Mouse (Mus musculus) lung, postnatal 4 days (tissue): ENCODE data around the gene Ptprg.
"Not testable (repeated sequence)": the region's sequence is repeated elsewhere in the genome, so short reads cannot be mapped to it uniquely, and the experiment has no call there.

Source experiments
- DNase-seq, 2 experiments: peaks; one replicate each; pipeline ENCODE4 v3.0.0; 2021

Ptprg gene

GRCm38 (mm10) chr14:11902794-11903193, 349.5 kb downstream of the Ptprg start:
- DNase-seq = no peak

- DNase-seq = no peak
Observed at GRCm38 (mm10) chr14:11906130-11906675, 352.9 kb downstream of the Ptprg start.

- DNase-seq = no peak
Observed at GRCm38 (mm10) chr14:11912253-11912652, 358.9 kb downstream of the Ptprg start.

GRCm38 (mm10) chr14:11917225-11917624, 363.9 kb downstream of the Ptprg start:
- no peak for DNase-seq

DNA sequence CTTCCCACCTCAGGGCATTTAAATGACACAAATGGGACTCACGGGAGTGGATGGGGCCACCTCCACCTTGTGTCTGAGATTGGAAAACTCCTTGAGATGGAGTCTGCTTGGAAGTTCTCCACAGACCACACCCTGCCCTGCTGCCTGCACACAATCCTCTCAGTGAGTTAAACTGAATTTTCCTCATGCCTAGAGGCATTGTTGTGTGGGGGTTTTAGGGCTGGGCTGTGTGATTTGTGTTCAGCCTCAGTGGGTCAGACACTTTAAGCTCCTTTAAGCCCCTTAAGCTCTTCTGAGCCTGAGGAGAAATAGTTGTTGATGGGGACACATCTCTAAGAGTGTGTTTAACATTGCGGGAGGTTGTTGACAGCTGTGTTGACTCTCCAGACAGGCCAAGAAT, 375.2 kb downstream of the Ptprg start:
- DNase-seq = no peak

GRCm38 (mm10) chr14:11932517-11932916, 379.2 kb downstream of the Ptprg start:
- no peak for DNase-seq

DNA sequence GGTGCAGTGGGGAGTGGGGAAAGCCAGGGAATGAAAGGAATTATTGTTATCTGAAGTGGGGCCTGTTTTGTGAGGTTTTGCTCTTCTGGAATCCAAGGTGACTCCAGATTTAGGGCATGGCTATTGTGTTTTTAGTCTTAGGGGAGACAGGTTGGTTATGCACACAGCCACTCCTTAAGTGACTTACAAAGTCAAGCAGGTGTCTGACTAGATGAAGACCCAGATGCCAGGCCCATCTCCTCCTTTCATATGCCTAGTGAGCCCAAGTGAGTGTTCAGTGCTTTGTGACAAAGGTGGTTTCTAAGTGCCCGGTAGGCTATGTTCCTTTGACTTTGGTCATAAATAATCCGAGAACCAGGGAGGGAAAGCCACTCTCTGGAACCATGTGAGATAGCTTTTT, 381.2 kb downstream of the Ptprg start:
- no peak for DNase-seq

DNA sequence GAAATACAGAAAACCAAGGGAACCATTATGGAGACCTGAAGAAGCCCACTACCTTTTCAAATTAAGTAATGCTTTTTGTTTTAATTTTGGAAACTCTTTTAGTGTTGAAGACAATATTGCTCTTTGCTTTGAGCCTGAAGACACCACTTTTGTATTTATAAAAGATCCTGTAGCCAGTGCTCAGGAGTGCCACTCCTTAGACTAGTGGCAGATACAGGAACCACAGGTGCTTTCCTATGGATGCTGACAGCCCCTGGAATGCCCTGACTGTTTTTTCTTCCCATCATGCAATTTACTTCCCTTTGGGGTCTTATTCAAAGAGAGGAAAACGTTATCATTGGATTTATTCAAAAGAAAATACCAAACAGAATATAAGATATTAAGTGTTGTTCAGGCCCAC, 381.9 kb downstream of the Ptprg start:
- DNase-seq = no peak

GRCm38 (mm10) chr14:11935698-11936097, 382.4 kb downstream of the Ptprg start:
- DNase-seq = no peak

DNA sequence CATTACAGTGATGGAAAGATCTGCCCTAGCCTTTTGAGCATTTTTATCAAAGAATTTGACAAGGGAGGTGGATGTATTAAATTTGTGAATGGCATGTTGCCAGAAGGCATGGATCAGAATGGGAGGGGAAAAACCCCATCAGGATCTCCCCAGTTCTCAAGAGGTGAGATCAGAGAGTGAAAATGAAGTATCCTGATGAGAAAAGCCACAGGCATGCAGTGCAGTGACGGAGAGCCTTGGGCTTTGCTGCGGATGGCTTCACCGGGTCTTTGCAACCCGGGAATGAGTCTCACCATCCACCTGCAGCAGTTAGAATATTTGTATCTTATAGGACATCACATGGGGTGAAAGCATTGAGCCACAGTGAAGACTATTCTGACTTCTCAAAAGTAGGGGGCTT, 385.6 kb downstream of the Ptprg start:
- no peak for DNase-seq

GRCm38 (mm10) chr14:11941989-11942514, 388.7 kb downstream of the Ptprg start:
- DNase-seq = no peak

DNA sequence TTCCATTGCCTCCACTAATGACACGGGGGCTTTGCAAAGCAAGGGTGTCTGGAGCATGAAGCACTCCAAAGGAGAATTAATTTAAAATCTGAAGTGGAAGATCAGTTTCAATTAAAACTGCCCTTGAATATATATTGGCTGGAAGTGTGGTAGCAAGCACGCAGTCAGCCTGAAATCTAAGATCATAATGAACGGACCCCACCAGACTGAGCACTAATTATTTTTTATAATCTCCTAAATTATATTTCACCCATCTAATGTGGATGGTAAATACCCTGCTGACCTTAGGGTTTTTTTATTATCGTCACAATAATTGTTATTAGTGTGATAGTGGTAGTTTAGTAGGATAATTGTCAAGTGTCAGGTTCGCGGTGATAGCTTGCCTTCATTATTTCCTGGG, 397.0 kb downstream of the Ptprg start:
- DNase-seq = no peak

DNA sequence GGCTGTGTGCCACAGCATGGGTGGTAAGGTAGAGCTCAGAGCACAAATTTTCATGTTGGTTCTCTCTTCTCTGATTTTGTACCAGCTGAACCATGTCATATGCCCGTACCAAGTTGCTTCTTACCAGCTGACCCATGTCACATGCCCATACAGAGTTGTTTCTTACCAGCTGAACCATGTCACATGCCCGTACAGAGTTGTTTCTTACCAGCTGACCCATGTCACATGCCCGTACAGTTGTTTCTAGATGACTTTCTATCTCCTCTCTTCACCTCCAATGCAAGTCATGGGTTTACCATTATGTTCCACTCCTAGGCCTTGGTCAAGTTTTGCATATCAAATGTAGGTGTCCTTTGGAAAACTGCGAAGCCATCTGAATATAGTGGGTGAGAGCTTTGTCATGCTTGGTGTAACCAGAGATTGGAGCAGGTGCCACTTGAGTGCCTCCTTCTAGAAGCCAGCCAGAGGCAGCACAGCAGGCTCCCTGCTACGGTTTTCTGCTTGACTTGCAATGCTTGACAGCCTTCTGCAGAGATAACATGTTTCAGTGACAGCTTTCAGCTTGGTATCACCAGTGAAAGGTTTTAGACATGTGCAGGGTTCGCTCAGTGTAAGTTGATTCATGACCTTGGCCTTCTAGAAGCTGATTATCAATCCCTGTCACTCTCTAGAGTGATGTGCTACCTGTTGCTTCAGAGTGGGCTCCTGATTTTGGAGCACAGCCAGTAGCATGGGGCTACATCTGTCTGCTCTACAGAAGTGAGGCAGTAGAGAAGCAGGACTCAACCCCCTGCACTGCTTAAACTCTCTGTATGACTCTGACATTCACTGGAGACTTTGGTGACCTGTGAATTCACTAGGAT, 401.9 kb downstream of the Ptprg start:
- DNase-seq = no peak

DNA sequence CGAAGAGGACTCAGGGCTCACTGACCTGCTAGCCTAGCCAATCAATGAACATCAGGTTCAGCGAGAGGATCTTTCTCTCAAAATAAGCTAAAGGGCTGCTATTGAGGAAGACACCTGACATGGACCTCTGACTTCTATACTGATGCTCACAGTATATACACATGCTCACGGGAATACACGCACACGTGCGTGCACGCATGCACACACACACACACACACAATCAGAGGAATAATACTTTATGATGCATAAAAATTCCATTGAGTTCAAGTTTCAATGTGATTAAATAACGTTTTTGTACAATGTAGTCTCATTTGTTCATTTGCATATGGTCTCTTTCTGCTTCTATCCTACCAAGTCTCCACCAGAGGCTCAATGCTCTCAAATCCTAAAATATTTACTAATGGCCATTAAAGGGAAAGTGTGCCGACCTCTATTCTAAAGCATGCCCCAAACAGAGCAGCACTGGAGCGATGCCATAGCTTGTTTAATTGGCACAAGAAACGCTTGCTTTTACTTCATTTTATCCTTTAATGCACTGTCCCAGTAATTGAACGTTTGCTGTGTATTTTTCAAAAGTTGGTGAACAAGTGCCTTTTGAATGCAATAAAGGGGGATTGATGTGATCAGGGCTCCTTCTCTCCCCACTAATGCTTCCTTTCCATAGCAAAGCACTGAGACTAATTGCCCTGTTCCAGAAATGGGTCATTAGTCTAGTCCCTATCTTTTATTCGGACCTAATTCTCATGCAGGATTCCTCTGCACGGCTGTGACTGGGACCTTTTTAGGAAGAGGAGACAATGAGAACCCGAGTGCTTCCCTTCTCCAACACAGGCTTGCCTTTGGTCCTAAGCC, 407.2 kb downstream of the Ptprg start:
- DNase-seq = no peak

DNA sequence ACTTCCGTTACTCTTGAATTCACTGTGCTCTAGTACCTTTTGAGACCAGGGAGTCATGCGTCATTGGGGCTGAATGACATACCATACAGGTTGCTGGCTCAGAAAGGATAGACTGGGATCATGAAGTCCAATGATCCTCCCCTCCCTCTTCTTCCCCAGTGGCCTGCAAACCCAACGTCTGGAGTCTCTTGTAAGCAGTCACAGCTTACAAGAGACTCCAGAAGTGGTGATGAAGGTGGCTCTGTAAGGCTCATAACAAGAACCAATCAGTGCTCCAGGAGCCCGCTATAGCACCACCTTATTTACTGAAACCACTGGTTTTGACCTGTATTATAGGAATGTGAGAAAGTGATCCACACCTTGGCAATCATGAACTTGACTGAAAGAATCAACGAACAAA, 408.8 kb downstream of the Ptprg start:
- DNase-seq = no peak

- no peak for DNase-seq
Observed at GRCm38 (mm10) chr14:11962561-11962960, 409.2 kb downstream of the Ptprg start.

DNA sequence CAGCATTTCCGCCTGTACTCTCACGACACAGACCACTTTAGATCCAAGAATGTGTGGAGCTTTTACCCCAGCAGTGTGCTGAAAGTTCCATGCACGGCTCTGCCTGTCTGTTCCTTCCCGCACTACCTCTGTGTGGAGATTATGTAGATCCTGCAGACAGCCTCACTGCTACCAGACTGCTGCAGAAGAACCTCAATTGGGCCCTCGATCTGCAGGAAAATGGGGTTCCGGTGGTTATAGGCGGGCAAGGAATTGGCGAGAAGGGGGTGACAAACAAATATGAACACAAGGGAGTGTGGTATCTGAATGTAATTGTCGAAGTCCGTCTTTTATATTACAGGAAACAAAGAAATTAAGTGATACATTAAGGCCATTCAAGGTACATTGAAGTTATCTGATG, 410.5 kb downstream of the Ptprg start:
- no peak for DNase-seq

DNA sequence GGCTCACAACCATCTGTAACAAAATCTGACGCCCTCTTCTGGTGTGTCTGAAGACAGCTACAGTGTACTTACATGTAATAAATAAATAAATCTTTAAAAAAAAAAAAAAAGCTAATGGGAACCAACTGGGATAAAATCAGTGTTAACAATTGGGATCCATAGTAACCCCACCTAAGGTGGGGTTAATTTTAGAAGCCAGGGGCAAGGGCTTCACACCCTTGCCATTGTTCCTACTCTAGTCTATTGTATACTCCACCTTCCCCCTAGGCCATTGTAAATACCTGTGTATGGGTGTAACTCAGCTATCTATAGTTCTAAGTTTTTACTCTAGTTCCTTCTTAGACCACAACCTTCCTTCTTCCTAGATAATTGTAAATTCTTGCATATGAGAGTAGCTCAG, 411.0 kb downstream of the Ptprg start:
- not testable (repeated sequence) for DNase-seq

DNA sequence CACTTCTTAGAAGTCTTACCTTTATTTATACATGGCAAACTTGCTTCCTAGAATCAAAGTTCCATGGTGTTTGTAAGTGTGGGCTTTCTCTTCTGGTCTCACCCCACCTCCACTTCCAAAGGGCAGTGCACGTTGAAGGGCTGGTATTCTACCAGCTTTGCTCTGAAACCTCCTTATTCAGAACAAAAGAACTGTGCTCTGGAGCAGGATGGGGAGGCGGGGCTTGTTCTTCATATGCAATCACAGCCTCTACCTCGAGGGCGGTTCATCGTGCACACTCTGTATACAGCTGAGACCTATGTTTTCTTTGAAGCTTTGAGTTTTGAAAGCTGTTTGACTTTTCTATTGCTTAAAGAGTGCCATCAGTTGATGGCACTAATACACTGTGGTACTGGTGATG, 412.5 kb downstream of the Ptprg start:
- DNase-seq = no peak

GRCm38 (mm10) chr14:11981764-11982163, 428.4 kb downstream of the Ptprg start:
- no peak for DNase-seq

DNA sequence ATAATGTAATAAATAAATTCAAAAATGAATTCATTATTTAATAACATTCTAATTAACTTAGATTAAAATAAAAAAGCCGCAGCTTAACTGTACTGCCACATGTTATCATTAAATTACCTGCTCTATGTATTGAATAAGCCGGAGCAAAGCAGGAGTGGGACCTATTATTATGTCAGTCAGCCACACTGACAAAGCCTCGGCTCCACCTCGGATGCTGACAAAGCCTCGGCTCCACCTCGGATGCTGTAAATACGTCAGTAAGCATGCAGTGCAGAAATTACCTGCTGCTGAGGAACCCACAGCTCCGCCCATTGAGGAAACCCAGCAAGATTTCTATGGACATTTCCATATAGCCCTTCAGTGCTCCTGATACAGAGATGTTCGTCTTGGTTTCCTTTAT, 429.7 kb downstream of the Ptprg start:
- no peak for DNase-seq

GRCm38 (mm10) chr14:11984086-11984485, 430.8 kb downstream of the Ptprg start:
- no peak for DNase-seq

- no peak for DNase-seq
Observed at GRCm38 (mm10) chr14:11988975-11989374, 435.6 kb downstream of the Ptprg start.

GRCm38 (mm10) chr14:11991151-11991550, 437.8 kb downstream of the Ptprg start:
- no peak for DNase-seq
